Mouse (Mus musculus): ENCODE measurements at regions not wholly inside any gene's neighbourhood (a gene's known extent, or its start where the extent isn't known, plus 50 kb on each side); places are given as distances from the start of the nearest gene placed in this dataset.

GRCm38 (mm10) chr12:68458196-68458595, 700.8 kb downstream of the Rps29 start:
- TF ChIP-seq CTCF (IDR thresholded peaks at IDR 0.05; ENCODE audit: insufficient read depth, low read depth, low read length) (no peak), POLR2A (IDR thresholded peaks at IDR 0.05; ENCODE audit: insufficient read depth, low read depth, low read length) (no peak)
